Mouse (Mus musculus) urinary bladder, postnatal 10 days (tissue): ENCODE results near the gene Mvd.
A peak's percentile ranks its signal among the peaks of the same experiment; 100 is the strongest.

Experiments
- DNase-seq: peaks from one replicate; pipeline ENCODE4 v3.0.0; 2022; ENCODE audit warnings: low spot score

Mvd gene

GRCm38 (mm10) chr8:122443262-122444006 lies at the start of gene Mvd:
Mvd (minus strand) TSS chr8:122443422.
- peak; percentile 96 for DNase-seq

GRCm38 (mm10) chr8:122488387-122488786 lies 45.2 kb upstream of the Mvd start:
- no peak for DNase-seq

GRCm38 (mm10) chr8:122484831-122485230 lies 41.6 kb upstream of the Mvd start:
- no peak for DNase-seq

GRCm38 (mm10) chr8:122483877-122484276 lies 40.7 kb upstream of the Mvd start:
- DNase-seq: no peak

GRCm38 (mm10) chr8:122482448-122482847 lies 39.2 kb upstream of the Mvd start:
- DNase-seq: no peak

GRCm38 (mm10) chr8:122475580-122476320 lies 32.5 kb upstream of the Mvd start, which contains the start of the genes Rnf166 and Ctu2:
Rnf166 (minus strand) TSS chr8:122476064.
Ctu2 (plus strand) TSS chr8:122476143.
- DNase-seq: peak; percentile 82

- DNase-seq: no peak
Observed at GRCm38 (mm10) chr8:122474951-122475560, 31.8 kb upstream of the Mvd start.

GRCm38 (mm10) chr8:122473911-122474421 lies 30.7 kb upstream of the Mvd start:
- DNase-seq: no peak

- DNase-seq: no peak
Observed at GRCm38 (mm10) chr8:122470691-122471090, 27.5 kb upstream of the Mvd start.

- DNase-seq: no peak
Observed at GRCm38 (mm10) chr8:122469965-122470364, 26.7 kb upstream of the Mvd start.

GRCm38 (mm10) chr8:122469407-122469806 lies 26.2 kb upstream of the Mvd start:
- DNase-seq: no peak

- no peak for DNase-seq
Observed at GRCm38 (mm10) chr8:122467816-122468215, 24.6 kb upstream of the Mvd start.

GRCm38 (mm10) chr8:122464985-122465384 lies 21.8 kb upstream of the Mvd start:
- no peak for DNase-seq

GRCm38 (mm10) chr8:122463651-122464640 lies 20.7 kb upstream of the Mvd start:
- no peak for DNase-seq

GRCm38 (mm10) chr8:122462510-122462909 lies 19.3 kb upstream of the Mvd start:
- no peak for DNase-seq

GRCm38 (mm10) chr8:122461473-122462148 lies 18.4 kb upstream of the Mvd start:
- DNase-seq: no peak

- no peak for DNase-seq
Observed at GRCm38 (mm10) chr8:122460524-122461472, 17.6 kb upstream of the Mvd start, which contains the start of gene Snai3. Snai3 (minus strand) TSS chr8:122460733.

- DNase-seq: no peak
Observed at GRCm38 (mm10) chr8:122459990-122460389, 16.8 kb upstream of the Mvd start.

- DNase-seq: no peak
Observed at GRCm38 (mm10) chr8:122459218-122459900, 16.1 kb upstream of the Mvd start.
